ENCODE assay signal across 12 mouse cellular contexts in the genomic region with DNA sequence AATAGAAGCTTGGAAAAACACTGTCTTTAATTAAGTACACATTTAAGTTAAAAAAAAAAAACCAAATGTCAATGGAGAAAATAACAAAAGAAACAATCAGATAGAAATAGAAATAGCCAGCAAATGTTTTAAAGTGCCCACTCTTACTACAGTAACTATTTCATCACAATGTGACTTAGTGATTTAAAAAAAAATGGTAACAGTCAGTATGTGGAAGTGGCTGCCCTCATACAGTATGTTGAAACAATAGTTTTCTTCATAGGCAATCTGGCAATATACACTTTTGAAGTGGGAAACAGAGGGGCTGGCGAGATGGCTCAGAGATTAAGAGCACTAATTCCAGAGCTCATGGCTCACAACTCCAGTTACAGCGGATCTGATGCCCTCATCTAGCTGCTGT.
"Had no signal": no experiment of that assay in that cellular context is flagged by ENCODE, and none has a peak within 500 bp of the region (broad histone marks: within the 10 kb centered on the region; RNA-seq: fewer than 3 reads in every experiment).

No protein-coding gene starts in this region.

- DNase-seq: kidney, adult 8-10 months; kidney, postnatal 25 days; lung, adult 2 months; lung, postnatal 10 days; midbrain, embryonic 14.5 days; right cerebral cortex, adult 18-20 months; right cerebral cortex, postnatal 25 days; thymus, postnatal 4 days had no signal

- H3K9me3 ChIP-seq: limb, embryonic 10.5 days had no signal

- H3K4me3 ChIP-seq: left cerebral cortex, adult 2 months; limb, embryonic 10.5 days had no signal

- H3K36me3 ChIP-seq: limb, embryonic 10.5 days had no signal

- H3K27ac ChIP-seq: left cerebral cortex, adult 2 months; limb, embryonic 10.5 days; macrophage had no signal

- ATAC-seq: intestine, postnatal 0 days had no signal

- H3K4me1 ChIP-seq: limb, embryonic 10.5 days had no signal
